Mouse (Mus musculus) urinary bladder, adult 2 months (tissue): ENCODE results near the gene Fam43a. TPM values are rescaled to one million over a fixed set of nuclear protein-coding genes. Genes with fewer than 3 reads are reported as not detected.
A peak's percentile ranks its signal among the peaks of the same experiment; 100 is the strongest.

Source experiments
- DNase-seq: peaks from one replicate; pipeline ENCODE4 v3.0.0; 2022; ENCODE audit warnings: low spot score
- polyA plus RNA-seq: library from polyadenylated mRNA; depleted of rRNA; stranded (reverse); fragments of >200 nt; gene quantifications from 2 replicates; pipeline ENCODE4 v1.2.3, GENCODE M21; 2012

Gene Fam43a
- polyA plus RNA-seq, 1 experiment, result 9.3 TPM

GRCm38 (mm10) chr16:30595835-30596557 lies 3.5 kb upstream of the Fam43a start:
- DNase-seq, result no peak

- peak; percentile 78 for DNase-seq
Observed at GRCm38 (mm10) chr16:30596959-30597681, 2.4 kb upstream of the Fam43a start.

DNA sequence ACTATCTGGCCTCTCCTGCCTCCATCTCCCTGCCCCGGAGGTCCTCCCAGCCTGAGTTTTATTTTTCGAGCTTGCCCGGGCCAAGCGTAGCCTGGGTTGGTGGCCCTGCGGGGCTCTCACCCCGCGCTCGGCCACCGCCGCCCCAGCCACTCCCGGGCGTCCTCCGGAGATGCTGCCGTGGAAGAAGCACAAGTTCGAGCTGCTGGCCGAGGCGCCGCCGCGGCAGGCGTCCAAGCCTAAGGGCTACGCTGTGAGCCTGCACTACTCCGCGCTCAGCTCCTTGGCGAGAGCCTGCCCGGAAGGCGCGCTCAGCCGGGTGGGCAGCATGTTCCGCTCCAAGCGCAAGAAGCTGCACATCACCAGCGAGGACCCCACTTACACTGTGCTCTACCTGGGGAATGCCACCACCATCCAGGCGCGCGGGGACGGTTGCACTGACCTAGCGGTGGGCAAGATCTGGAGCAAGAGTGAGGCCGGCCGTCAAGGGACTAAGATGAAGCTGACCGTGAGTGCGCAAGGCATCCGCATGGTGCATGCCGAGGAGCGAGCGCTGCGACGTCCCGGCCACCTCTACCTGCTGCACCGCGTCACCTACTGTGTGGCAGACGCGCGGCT lies 1.0 kb downstream of the Fam43a start:
- DNase-seq, result peak; percentile 56

DNA sequence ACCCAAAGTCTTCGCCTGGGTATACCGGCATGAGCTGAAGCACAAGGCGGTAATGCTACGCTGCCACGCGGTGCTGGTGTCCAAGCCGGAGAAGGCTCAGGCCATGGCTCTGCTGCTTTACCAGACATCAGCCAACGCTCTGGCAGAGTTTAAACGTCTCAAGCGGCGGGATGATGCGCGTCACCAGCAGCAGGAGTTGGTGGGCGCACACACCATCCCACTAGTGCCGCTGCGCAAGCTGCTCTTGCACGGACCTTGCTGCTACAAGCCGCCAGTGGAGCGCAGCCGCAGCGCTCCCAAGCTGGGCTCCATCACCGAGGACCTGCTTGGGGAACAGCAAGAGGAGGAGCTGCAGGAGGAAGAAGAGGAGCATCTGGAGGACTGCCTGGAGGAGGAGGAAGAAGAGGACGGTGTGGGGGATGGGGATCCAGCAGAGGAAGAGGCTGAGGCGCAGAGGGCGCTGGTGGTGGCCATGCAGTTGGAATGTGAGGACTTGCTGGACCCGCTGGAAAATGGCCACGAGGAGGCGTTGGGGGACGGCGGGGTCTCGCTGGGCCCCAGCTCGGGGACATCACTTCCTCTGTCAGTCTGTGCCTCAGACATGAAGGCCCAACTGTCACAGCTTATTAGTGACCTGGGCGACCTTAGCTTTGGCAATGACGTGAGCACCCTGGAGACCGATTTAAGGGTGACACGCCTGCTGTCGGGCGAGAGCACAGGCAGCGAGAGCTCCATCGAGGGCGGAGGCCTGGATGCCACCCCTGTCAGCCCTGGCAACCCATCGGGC lies 1.7 kb downstream of the Fam43a start:
- DNase-seq, result no peak

- no peak for DNase-seq
Observed at GRCm38 (mm10) chr16:30601946-30602345, 2.4 kb downstream of the Fam43a start.

GRCm38 (mm10) chr16:30602684-30603530 lies 3.4 kb downstream of the Fam43a start:
- no peak for DNase-seq

DNA sequence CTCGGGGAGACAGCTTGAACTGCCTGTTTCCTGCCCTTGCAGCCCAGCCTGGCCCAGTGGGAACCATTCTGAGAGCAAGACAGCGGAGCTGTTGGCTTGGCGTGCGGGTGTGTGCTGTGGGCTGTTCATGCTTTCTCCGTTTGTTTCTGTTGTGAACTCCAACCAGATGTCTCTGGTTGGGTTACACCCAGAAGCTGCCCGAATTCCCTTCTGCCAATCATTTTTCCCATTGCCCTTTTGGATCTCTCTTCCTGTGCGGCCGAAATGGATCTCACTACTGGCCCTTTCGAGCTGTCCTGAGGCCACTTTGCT lies 4.0 kb downstream of the Fam43a start:
- DNase-seq, result no peak

- DNase-seq, result no peak
Observed at GRCm38 (mm10) chr16:30604061-30604806, 4.7 kb downstream of the Fam43a start.

DNA sequence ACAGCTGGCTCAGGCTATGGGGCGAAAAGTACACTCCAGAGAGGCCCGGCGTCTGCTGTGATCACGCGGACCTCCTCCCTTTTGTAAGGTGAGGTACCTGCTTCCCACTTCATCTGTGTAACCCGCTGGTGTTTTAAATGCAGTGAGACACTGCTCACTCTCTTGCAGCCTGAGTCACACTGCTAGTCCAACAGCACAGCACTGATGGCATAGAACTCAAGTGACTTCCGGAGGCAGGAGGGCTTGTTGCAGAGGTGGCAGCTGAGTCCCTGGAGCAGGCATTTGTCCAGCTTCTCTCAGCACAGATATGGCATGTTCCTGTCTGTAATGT lies 5.2 kb downstream of the Fam43a start:
- no peak for DNase-seq

- no peak for DNase-seq
Observed at GRCm38 (mm10) chr16:30605528-30605927, 6.0 kb downstream of the Fam43a start.

DNA sequence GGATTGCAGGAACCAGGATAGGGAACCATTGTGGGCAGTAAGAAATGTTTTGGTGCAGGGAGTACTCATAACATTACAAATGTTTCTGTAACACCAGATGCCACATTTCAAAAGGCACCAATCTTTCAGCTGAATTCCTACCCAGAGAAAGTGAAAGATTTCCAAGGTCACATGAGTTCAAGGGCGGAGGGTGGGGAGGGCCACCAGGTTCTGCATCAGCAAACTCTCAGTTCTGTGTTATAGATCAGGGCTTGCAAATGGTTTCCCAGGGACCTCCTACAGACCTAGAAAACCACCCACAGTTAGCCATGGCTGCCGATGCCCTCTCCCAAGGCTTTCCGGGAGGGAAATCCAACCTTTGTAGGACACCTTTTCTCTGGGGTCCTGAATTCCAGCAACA lies 8.3 kb downstream of the Fam43a start:
- no peak for DNase-seq

- no peak for DNase-seq
Observed at GRCm38 (mm10) chr16:30611331-30611730, 11.8 kb downstream of the Fam43a start.

DNA sequence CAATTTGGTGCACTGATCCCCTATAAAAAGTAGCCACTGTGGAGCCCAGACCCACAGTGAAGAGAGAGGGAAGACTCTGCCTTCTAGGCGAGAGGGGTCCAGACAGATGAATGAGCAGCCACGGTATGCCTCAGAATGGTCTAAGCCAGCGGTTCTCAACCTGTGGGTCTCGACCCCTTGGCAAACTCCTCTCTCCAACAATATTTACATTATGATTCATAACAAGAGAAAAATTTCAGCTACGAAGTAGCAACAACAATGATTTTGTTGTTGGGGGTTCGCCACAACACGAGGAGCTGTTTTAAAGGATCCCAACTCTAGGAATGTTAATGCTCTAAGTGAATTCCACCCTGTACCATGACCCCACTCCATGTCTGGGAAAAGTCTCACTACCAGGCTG lies 13.6 kb downstream of the Fam43a start:
- no peak for DNase-seq

- DNase-seq, result no peak
Observed at GRCm38 (mm10) chr16:30614122-30614521, 14.6 kb downstream of the Fam43a start.

DNA sequence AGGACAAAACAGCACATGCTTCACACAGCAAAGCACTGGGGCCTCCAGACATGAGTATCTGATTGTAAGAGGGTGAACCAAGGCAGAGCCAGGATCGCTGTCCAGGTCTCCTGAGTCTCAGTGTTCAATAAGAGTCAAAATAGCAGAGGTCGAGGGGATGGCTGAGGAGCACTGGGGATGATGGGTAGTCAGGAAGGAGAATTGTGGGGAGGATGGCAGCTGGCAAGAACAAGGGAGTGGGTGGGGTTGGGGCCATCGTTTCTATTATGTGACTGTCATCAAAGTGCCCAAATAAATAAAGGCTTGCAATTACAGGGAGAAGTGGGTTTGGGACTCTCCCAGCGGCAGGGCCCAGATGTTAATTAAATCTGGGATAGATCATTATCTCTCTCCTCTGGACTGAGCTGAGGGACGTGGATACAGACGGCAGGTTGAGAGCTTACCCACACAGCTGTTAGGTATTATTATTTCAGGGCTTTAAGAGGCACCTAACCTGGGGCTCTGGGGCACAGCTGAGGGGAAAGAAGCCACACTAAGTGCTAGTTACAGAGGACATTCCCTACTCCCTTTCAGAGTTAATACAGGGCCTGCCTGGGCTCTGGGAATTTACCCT lies 15.3 kb downstream of the Fam43a start:
- DNase-seq, result no peak

- no peak for DNase-seq
Observed at GRCm38 (mm10) chr16:30616281-30616680, 16.8 kb downstream of the Fam43a start.

- DNase-seq, result no peak
Observed at GRCm38 (mm10) chr16:30623645-30624044, 24.1 kb downstream of the Fam43a start.

DNA sequence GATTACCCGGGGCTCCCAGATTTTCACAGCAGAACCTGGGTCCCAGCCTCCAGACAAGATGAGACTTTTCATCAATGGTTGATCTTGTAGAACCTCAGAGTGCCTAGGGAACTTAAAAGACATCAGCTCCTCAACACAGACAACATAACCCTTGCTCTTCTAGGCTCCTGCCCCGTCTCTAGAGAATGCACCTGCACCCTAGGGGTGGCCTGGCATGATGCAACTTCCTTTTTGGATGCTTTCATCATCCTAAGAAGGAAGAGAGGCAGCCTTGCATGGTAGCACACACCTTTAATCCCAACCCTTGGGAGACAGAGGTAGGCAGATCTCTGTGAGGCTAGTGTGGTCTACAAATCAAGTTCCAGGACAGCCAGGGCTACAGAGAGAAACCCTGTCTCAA lies 25.1 kb downstream of the Fam43a start:
- DNase-seq, result no peak

- no peak for DNase-seq
Observed at GRCm38 (mm10) chr16:30627586-30628337, 28.2 kb downstream of the Fam43a start.

DNA sequence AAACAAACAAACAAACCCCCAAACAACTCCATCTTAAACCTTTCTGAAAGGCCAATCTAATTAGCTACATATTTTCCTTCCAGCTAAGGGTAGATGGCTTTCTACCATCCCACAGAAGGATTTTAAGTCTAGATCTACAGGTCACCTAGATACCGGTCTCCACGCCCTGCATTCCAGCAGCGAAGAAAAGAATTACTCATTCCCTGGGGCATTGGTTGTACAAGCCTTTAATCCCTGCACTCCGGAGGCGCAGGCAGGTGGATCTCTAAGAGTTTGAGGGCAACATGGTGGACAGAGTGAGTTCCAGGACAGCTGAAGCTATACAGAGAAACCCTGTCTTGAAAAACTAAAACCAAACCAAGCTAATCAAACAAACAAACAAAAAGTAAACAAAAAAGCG lies 28.9 kb downstream of the Fam43a start:
- DNase-seq, result no peak
